Mouse (Mus musculus) WW6 (cell line): Measurements from ENCODE around the gene Gm17482.
"Not testable (repeated sequence)": the region's sequence is repeated elsewhere in the genome, so short reads cannot be mapped to it uniquely, and the experiment has no call there.

Source experiments
- DNase-seq: peaks from one replicate; pipeline ENCODE4 v3.0.0-alpha.2; 2013; ENCODE audit warnings: low read depth, low spot score

The Gm17482 gene

GRCm38 (mm10) chr6:115227043-115227442, at the start of gene Gm17482:
TSS of gene Gm17482 (plus strand) at chr6:115227343.
- DNase-seq: no peak

- peak; percentile 18 for DNase-seq
Observed at GRCm38 (mm10) chr6:115178826-115179225, 48.3 kb upstream of the Gm17482 start.

- no peak for DNase-seq
Observed at GRCm38 (mm10) chr6:115181094-115181493, 46.0 kb upstream of the Gm17482 start.

GRCm38 (mm10) chr6:115191111-115191510, 36.0 kb upstream of the Gm17482 start:
- DNase-seq: no peak

- no peak for DNase-seq
Observed at GRCm38 (mm10) chr6:115200753-115201152, 26.4 kb upstream of the Gm17482 start.

GRCm38 (mm10) chr6:115203029-115203428, 24.1 kb upstream of the Gm17482 start:
- DNase-seq: no peak

- no peak for DNase-seq
Observed at GRCm38 (mm10) chr6:115210187-115210586, 17.0 kb upstream of the Gm17482 start.

- no peak for DNase-seq
Observed at GRCm38 (mm10) chr6:115210820-115211219, 16.3 kb upstream of the Gm17482 start.

- no peak for DNase-seq
Observed at GRCm38 (mm10) chr6:115212132-115212903, 14.8 kb upstream of the Gm17482 start.

GRCm38 (mm10) chr6:115213129-115213528, 14.0 kb upstream of the Gm17482 start:
- no peak for DNase-seq

GRCm38 (mm10) chr6:115221215-115221641, 5.9 kb upstream of the Gm17482 start:
- DNase-seq: no peak

- no peak for DNase-seq
Observed at GRCm38 (mm10) chr6:115225519-115225918, 1.6 kb upstream of the Gm17482 start.

GRCm38 (mm10) chr6:115227529-115227928, 386 bp downstream of the Gm17482 start:
- peak; percentile 54 for DNase-seq

GRCm38 (mm10) chr6:115230557-115230956, 3.4 kb downstream of the Gm17482 start:
- no peak for DNase-seq

GRCm38 (mm10) chr6:115231836-115232235, 4.7 kb downstream of the Gm17482 start:
- no peak for DNase-seq

- no peak for DNase-seq
Observed at GRCm38 (mm10) chr6:115232562-115232961, 5.4 kb downstream of the Gm17482 start.

- no peak for DNase-seq
Observed at GRCm38 (mm10) chr6:115238031-115239027, 11.2 kb downstream of the Gm17482 start.

- no peak for DNase-seq
Observed at GRCm38 (mm10) chr6:115239335-115239734, 12.2 kb downstream of the Gm17482 start.

GRCm38 (mm10) chr6:115240431-115240830, 13.3 kb downstream of the Gm17482 start:
- not testable (repeated sequence) for DNase-seq

GRCm38 (mm10) chr6:115241131-115241699, 14.1 kb downstream of the Gm17482 start:
- DNase-seq: no peak

- no peak for DNase-seq
Observed at GRCm38 (mm10) chr6:115241939-115242338, 14.8 kb downstream of the Gm17482 start.

GRCm38 (mm10) chr6:115244222-115244621, 17.1 kb downstream of the Gm17482 start:
- DNase-seq: no peak
